Mouse (Mus musculus) thymus, postnatal 10 days (tissue): Measurements from ENCODE around the gene Tril.

Source experiments
- DNase-seq, 2 experiments: peaks; one replicate each; pipeline ENCODE4 v3.0.0; 2021; ENCODE audit warnings: low spot score in 2 of 2

Tril gene

GRCm38 (mm10) chr6:53820486-53820985, at the start of gene Tril:
Gene Tril, minus strand, starts transcription at chr6:53820830.
- DNase-seq, result no peak

- DNase-seq, result no peak
These were observed 42.4 kb upstream of the Tril start for GRCm38 (mm10) chr6:53863011-53863410.

- no peak for DNase-seq
These were observed 38.5 kb upstream of the Tril start for GRCm38 (mm10) chr6:53859106-53859505.

DNA sequence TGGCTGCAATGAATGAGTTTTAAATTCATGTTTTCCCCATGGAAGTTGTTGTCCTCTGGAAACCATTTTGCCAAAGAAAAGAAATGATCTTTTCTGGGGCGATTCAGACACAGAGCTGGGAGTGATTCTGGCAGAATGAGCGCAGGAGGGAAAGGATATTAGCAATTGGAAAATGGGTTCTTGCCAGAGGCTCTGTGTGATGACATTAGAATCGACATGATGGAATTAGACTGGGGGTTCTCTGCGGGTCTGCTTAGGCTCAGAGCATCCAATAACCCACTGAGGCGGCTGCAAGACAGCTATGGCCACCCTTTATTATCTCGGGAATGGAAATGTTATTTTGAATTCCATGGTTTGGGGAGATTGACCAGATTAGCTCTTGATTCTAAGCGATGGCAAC, 37.2 kb upstream of the Tril start:
- no peak for DNase-seq

GRCm38 (mm10) chr6:53856775-53857174, 36.1 kb upstream of the Tril start:
- no peak for DNase-seq

- no peak for DNase-seq
These were observed 34.6 kb upstream of the Tril start for GRCm38 (mm10) chr6:53854971-53855856.

DNA sequence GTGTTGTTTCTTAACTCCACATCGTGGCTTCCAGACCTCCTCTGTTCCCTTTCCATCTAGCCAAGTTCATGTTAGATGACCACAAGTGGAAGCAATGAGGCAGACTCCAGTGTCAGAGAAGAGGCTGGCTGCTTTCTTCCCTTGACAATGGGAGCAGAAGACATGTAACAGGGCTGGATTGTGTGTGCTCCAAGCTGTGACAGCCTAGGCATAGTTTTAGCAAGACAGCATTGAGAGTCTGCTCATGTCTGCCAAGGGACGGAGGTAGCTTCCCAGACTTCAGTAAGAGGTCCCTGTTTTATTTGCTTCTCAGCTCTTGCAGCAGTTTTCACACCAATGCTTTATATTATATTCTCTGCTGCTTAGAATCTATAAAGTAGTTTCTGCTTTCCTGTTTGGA, 33.6 kb upstream of the Tril start:
- DNase-seq, result no peak

DNA sequence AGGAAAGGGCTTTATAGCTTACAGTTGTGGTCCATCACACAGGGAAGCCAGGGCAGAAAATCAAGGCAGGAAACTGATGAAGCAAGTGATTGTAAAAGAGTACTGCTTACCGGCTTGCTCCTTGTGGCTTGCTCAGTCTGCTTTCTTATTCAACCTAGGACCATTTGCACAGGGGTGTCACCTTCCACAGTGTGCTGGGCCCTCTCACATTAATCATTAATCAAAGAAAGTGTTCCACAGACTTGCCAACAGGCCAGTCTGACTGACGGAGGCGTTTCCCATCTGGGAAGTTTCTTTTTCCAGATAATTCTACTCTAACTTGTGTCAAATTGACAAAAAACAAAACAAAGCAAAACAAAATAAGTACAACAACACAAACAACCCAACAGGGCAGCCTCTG, 32.9 kb upstream of the Tril start:
- DNase-seq, result no peak

GRCm38 (mm10) chr6:53844626-53845025, 24.0 kb upstream of the Tril start:
- DNase-seq, result no peak

DNA sequence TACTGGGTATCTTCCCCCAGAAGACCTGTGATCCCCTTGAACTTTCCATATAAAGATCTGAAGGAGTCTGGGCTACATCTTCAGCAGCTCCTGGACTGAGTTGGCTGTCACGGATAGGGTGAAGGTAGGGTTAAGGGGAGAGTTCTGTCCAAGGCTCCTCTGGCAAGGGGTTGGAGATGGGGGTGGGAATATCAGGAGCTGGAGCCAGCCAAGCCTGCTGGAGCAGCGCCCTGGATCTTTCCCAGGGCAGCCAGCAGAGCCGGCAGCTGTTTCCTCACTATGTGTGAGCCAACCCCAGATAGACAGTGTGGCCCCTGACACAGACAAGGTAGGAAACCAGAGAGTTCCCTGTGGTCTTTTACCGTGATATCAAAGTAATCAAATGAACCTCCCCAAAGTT, 4.6 kb upstream of the Tril start:
- DNase-seq, result no peak

- no peak for DNase-seq
These were observed 441 bp upstream of the Tril start for GRCm38 (mm10) chr6:53821041-53821501.

DNA sequence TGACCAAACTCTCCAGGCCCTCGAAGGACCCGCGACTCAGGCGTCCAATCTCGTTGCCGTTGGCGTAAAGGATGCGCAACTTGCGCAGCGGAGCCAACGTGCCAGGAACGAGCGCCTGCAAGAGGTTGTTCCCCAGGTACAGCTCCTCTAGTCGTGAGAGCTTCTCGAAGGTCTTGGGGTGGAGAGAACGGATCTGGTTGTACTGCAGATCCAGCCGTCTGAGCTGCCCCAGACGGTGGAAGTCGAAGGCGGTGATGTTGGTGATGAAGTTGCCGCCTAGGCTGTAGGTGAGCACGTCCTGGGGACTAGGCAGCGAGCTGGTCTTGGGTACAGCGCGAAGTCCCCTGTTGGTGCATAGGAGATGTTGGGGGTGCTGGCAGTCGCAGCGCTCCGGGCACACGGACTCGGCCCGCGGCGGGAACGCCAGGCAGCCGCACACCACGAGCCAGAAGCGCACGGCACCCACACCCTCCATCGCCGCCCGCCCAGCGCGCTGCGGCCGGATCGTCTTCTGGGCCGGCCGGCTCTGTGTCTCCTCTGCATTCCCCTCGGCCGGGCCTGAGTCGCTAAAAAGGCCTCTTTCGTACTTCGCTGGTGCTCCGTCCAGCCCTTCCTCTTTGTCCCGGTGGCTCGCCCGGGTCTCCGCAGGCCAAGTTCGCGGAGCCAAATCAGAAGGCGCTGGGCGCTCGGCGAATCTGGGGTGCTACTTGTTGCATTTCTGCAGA, 707 bp downstream of the Tril start:
- no peak for DNase-seq

GRCm38 (mm10) chr6:53818732-53819661, 1.6 kb downstream of the Tril start:
- no peak for DNase-seq

DNA sequence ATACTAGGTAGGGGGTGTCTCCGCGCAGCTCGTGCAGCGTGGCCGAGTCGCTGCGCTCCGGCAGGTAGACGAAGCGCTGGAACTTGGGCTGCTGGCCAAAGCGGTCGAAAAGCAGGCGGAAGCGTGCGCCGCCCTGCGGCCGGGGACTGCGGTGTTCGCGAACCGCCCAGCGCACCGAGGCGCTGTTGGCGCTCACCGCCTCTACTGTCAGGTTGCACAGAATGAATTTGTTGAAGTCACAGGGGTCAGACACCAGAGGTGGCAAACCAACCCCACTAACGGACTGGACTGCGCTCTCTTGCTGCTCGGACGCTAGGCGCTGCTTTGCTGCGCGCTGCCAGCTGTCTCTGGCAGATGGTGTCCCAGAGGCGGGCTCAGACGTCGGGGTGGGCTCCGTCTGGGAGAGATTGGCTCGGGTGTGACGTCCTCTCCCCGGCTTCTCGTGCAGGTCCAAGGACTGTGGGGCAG, 2.3 kb downstream of the Tril start:
- no peak for DNase-seq

- DNase-seq, result no peak
These were observed 2.9 kb downstream of the Tril start for GRCm38 (mm10) chr6:53817763-53818174.

DNA sequence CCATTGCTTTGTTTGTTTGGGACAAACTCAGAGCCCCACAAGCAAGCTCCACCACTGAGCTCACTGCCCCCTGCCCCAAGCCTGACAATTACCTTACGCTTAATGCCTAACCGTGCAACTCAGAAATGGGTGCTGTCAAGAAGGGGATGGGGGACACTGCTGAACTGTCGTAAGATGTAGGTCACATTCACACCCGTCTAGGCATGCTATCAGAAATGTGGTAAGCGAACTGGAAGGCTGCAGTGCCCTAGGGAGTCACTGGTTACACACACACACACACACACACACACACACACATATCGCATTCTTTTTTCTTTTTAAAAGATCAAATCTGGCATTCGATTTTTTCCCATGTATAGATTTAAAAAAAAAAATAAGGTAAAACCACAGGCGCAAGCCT, 4.0 kb downstream of the Tril start:
- DNase-seq, result no peak

DNA sequence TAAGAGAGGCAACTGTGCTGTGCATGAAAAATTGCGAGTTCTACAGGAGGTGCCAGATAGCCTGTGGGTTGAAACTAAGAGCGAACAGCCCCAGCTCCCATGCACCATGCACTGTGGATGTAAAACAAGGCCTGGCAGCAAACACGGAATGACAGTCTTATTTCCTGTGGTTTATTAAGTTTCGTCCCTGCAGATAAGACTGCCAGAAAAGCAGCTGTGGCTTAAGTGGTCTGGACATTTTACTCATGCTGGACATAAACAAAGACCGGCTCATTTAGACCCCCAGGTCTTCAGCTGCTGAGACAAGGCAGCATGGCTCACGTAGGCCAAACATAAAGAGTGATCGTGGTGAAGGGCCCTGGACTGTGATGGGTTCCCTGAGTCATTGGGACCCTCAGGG, 4.9 kb downstream of the Tril start:
- DNase-seq, result no peak

- DNase-seq, result no peak
These were observed 6.4 kb downstream of the Tril start for GRCm38 (mm10) chr6:53814214-53814613.

- no peak for DNase-seq
These were observed 8.4 kb downstream of the Tril start for GRCm38 (mm10) chr6:53812242-53812641.

- no peak for DNase-seq
These were observed 11.8 kb downstream of the Tril start for GRCm38 (mm10) chr6:53808801-53809200.

DNA sequence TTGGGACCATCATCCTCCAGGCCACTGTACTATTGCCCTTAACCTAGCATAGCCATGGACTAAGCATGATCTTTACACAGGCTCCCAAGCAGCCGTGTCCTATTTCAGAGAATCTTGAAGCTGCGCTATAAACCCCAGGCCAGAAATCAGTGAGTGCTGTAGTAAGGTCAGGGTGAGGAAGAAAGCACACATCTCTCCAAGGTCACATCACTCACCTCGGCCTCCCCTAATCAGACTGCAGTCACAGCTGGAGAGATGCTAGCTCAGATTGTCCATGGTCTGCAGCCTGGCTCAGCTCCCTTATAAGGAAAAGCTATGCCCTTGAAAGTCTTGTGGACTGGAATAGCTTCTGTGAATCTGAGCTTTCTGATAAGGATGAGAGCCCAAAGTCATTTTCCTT, 13.4 kb downstream of the Tril start:
- no peak for DNase-seq
